Mouse (Mus musculus): ENCODE data around the gene Gm10024.

DNA sequence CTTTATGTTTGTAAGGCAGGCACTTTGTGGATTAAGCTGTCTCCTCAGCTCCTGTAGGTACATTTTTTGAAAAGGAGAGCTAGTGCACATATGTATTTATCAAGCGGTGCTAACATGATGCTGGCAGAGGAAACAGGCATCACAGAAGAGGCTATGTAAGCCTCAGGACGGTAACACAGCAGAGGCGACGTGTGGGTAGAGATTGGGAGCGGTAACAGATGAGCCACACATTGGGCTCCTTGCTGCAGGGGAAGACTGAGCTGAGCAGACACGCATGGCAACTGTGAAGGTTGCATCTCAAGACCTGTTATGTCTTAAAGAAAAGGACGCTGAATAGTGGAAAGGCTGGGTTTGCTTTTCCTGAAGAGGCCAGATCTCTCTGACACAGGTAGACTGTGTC is 28.3 kb upstream of the Gm10024 start:
- TF ChIP-seq CTCF (IDR thresholded peaks at IDR 0.05; ENCODE audit: control insufficient read depth, insufficient read depth, low read length) (no peak), POLR2A (IDR thresholded peaks at IDR 0.05; ENCODE audit: borderline replicate concordance, control insufficient read depth, low read depth, low read length) (no peak)
